Mouse (Mus musculus) megakaryocyte, adult 5-6 weeks (primary cell): ENCODE measurements at regions not wholly inside any gene's neighbourhood (a gene's known extent, or its start where the extent isn't known, plus 50 kb on each side); places are given as distances from the start of the nearest gene placed in this dataset.
"Not testable (repeated sequence)": the region's sequence is repeated elsewhere in the genome, so short reads cannot be mapped to it uniquely, and the experiment has no call there.

Source experiments
- ATAC-seq: 2 replicates; pipeline ENCODE4 v1.8.0; 2016; ENCODE audit warnings: mild to moderate bottlenecking, inconsistent platforms; ENCODE audit not compliant: poor library complexity, severe bottlenecking

DNA sequence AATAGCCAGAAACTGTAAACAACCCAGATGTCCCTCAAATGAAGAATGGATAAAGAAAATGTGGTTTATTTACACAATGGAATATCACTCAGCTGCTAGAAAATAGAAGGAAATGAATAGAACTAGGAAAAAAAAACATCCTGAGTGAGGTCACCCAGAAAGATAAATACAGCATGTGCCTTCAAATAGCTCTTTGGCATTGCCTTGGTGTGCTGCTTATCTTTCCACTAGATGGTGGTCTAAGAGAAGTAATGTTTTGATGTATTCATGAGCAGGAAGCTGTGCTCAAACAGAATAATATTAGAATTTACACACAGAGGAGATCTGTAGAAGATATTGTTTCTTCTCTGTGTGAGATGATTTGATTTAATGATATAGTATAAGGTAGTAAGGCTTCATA lies 78.8 kb downstream of the Zfp619 start:
- ATAC-seq: no peak

DNA sequence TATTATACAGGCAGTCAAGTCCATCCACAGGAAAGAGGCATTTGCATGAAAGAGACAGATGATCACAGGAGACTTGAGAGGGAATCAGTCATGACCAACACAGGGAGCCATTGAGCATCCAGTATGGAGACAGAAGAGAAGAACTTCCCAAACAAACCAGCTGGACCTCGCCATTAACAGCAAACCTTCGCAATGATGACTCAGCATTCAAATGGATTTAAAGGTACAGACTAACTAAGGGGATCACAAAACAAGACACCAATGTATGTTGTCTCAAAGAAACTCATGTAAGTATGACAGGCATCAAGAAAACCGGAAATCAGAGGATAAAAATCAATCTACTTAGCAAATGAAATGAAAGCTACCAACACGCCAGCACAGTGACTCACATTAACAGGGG lies 96.2 kb downstream of the Zfp619 start:
- ATAC-seq: no peak

DNA sequence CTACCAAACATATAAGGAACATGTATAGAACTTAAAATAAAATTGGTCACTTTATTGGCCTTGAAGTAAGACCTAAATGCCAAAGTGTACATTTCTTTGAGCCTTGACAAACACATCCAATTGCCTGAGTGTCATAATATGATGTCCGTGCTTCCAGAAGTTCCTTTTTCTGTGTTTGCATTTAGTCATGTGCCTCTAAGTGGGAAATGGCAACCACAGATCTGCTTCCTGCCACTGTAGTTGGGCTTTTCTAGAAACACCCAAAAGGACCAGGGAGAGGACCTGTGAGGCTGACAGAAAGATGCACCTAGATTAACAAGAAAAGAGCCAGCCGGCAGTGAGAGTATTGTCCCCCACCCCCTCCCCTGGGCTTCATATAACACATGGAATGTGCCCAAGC lies 97.5 kb downstream of the Zfp619 start:
- ATAC-seq: no peak

DNA sequence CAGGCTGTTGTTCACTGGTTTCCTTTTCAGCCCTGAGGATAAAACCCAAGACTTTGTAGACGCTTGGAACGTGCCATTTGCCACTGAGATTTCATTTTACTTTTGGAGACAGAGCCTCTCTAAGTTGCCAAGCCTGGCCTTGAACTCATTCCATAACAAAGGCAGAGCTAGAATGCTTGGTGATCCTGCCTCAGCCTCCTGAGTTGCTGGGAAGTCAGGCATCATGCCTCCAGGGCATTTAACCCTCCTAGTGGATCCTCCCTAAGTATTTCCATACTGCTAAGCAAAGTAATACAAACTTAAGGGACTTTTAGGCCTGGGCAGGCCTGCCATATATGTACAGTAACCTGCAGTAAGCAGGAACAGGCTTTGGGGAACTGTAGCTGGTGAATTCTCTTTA lies 104.2 kb downstream of the Zfp619 start:
- ATAC-seq: no peak

DNA sequence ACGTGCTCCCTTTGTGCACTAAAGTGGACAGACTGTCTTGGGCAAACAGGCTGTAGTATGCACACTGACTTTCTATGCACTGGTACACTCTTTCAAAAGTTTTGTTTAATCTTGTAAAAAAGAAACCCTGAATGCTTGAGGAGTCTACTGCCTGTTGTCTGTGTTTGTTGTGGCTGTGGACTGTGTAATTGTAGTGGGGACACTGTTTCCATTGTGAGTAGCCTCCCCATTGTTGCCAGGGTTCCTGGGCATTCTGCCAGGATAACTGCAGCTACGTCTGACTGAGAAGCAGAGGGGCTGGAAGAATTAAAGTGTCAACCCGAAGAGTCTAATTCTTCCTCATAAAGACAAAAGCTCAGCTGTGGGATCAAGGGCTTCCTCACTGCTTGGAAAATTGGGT lies 115.3 kb downstream of the Zfp619 start:
- ATAC-seq: no peak

- ATAC-seq: peak; percentile 77
Measured at GRCm38 (mm10) chr7:39642333-39642732, 124.8 kb downstream of the Zfp619 start.

GRCm38 (mm10) chr7:39643323-39643722 lies 125.8 kb downstream of the Zfp619 start:
- ATAC-seq: peak; percentile 35; the same call in 1 of the 2 replicates

DNA sequence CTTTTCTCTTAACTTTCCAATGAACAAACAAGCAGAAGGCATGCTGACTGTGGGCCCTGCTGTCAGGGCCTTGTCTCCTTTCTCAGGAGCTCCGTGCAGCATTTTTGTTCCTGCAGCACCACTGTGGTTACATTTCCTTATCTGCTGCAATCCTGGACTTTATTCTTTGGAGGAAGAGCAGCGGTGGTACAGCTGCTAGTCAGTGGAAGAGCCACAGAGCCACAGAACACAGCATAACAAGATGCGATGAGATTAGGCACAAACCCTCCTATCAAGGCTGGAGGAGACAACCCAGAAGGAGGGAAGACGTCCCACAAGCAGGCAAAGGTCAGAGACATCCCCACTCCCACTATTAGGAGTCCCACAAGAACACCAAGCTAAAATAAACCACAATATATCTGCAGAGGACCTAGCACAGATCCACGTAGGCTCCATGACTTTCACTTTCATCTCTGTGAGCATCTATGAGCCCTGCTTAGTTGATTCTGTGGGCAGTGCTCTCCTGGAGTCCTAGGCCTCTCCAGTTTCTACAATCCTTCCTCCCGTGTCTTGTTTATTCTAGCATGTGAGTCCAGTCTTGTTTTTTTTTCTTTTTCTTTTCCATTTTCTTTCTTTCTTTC lies 133.0 kb downstream of the Zfp619 start:
- no peak for ATAC-seq

DNA sequence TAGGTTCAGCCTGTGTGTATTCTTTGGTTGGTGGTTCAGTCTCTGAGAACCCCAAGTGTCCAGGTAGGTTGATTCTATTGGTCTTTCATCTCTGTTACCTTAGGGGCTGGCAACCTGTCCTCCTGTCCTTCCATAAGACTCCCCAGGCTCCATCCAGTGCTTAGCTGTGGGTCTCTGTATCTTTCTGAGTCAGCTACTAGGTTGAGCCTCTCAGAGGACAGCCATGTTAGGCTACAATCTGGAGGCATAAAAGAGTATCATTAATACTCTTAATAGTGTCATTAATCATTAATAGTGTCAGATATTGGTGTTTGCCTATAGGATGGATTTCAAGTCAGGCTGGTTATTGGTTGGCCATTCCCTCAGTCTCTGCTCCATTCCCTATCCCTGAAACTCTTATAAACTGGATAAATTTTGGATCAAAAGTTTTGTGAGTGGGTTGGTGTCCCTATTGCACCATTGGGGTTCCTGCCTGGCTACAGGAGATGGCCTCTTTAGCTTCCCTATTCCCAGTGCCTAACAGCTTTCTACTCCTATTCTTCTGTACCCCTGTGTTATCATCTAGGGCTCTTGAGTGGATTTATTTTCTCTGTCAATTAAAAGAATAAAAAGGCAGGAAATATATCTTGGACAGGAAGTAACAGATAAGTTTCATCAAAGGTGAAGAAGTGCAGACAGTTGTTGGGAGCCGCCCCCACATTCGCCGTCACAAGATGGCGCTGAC lies 137.2 kb downstream of the Zfp619 start:
- ATAC-seq: peak; percentile 67

- ATAC-seq: not testable (repeated sequence)
Measured at GRCm38 (mm10) chr7:39655287-39655652, 137.7 kb downstream of the Zfp619 start.

GRCm38 (mm10) chr7:39655709-39656397 lies 138.3 kb downstream of the Zfp619 start:
- ATAC-seq: peak; percentile 44

- ATAC-seq: no peak
Measured at GRCm38 (mm10) chr7:39659597-39659996, 142.0 kb downstream of the Zfp619 start.

DNA sequence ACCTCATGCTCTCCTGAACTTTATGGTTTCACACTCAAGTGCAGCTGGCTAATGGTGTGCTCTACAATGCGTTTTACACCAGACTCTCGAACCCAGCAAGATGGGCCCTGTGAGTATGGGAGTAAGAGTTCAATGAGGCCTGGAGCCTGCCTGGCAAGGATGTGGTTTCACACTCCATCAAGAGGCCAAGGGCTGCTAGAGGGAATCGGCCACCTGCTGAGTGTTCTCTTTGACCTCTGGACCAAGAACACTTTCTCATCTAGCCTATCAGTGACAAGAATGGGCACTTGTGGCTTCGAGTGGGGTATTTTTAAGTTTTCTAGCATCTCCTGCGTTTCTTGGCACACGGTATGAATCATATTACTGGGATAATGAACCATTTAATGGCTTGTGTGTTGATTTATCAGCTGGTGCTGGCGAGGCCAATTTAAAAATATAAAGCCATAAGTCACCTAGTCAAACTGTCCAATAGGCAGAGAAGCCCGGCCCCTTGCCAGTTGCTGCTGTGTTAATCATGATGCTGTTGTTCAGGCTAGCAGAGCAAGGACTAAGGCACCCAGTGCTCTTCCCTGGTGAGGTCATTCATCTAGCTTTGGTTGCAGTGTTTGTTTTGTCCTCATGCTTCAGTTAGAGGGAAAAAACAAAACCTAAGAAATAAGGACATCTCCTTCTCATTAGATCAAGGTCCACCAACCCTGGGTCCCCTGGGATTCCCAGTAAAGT lies 157.7 kb downstream of the Zfp619 start:
- no peak for ATAC-seq

GRCm38 (mm10) chr7:39675847-39676238 lies 158.3 kb downstream of the Zfp619 start:
- ATAC-seq: no peak

GRCm38 (mm10) chr7:39680411-39680810 lies 162.8 kb downstream of the Zfp619 start:
- no peak for ATAC-seq

DNA sequence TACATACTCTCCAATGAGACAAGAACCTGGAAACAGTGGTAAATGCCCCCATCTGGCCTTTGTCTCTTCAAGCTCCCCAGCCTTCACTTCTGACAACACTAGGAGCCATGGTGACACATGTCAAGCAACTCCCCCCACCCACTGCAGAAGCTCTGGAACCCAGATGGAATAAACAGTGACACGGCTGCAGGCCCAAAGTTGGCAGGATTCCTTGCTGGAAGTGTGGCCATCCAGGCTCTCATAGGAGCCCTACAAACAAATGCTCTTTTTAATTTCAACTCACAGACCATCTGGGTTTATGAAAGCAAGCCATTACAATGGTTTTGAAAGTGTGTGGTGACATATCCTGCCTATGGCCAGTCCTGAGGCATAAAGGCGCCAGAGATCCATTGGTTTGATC lies 179.0 kb downstream of the Zfp619 start:
- no peak for ATAC-seq

DNA sequence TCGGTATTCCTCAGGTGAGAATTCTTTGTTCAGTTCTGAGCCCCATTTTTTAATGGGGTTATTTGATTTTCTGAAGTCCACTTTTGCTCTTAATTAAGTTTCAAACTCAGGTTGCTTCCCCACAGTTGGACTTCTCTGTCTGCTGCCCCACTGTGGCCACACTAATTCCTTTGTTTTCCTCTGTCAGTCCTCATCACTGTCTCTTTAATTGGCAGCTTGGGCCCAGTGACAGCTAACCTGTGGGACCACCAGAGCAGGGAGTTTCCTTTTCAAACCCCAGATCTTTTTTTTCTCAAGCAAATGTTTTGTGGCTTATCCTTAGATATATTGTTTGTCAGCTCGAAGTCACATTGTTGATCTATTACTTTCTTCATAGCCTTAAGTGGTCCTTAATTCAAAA lies 183.9 kb downstream of the Zfp619 start:
- ATAC-seq: no peak

DNA sequence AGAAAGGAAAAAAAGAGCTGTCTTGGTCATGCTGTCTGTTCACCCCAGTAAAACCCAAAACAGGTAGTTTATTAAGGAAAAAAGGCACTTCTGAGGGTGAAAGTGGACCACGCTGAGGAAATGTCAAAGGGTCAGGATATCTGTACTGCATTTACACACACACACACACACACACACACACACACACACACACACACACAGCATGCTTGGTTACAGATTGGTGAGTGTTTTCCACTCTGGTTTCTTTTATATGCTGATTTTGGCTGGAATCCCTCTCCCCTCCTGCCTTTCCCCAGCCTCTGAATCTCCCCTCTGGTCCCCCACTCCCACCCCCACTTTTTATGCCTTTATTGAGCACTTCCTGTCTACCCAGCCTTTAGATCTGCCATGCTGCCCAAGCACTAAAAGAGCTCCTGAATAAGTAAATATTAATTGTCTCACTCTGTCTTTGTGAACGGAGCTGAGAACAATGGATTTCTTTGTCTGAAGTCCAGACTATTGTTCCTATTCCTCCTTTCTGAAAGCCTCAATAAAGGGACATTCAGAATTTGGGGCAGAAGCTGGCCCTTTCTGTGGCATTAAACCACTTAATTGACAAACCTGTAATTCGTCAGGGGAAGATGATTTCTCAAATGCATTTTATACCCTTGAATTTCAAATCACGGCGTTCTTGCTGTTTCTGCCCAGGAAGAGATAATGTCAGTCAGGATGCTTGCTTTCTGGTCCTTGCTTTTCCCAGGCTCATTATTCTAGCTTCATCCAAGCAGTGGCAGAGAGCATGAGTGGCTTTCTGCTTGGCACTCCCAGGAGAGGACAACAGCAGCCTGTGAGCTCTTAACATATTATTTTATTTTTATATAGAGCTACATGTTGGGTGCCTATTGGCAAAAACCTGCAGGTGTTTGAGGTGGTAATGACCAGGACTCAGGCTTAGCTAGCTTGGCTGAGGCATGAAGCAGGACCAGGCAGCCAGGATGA lies 187.8 kb downstream of the Zfp619 start:
- no peak for ATAC-seq

DNA sequence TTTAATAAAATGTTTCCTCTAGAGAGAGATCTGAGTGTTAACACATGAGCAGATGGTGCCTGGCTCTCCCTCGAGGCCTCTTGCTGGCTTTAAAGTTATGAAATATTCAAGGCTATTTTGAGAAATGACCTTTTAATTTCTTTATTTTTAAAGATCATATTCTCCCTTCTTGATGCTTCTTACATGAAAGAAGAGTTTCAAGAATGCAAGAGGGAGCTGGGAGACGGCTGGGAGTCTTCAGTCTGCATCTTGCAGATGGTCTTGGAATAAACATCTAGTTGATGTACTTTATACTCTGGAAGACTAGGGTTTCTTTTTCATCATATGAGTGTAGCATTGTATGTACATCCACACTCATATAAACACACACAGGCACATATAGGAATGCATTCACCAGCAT lies 189.0 kb downstream of the Zfp619 start:
- ATAC-seq: no peak
